Comparison of ENCODE assay signal across 14 mouse cellular contexts in the genomic region with DNA sequence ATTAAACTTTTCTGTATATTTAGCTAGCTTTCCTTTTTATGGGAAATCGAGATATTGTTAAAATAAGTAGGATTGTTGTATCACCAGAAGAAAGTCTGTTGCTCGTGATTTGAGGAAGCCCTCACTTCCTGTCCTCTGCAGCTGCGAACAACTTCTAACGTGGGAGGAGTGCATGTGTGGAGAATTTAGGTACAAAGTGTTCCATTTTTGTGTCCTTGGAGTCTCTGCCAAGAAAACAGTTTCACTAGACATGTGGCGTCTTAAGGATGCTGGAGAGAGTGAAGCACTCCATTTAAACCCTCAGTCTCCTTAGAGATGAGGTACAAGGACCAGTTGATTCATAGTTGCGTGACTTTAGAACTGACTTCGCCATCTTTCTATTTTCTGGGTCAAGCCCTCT.
DNase-seq lines count a peak whose midpoint lies in the region; ATAC-seq lines count a peak whose summit lies in the region.
"Had no signal": no experiment of that assay in that cellular context is flagged by ENCODE, and none has a peak within 500 bp of the region (broad histone marks: within the 10 kb centered on the region; RNA-seq: fewer than 3 reads in every experiment).

No protein-coding gene starts in this region.

- intact Hi-C loops in left cerebral cortex, postnatal 36 days (cut with DNase I): loop anchor here (1.0 kb wide), 1 partner anchor 40 kb away; no protein-coding TSS in a partner anchor

- peak; percentile 68 for DNase-seq in heart, adult 8-10 months (ENCODE audit: low spot score)
- DNase-seq in heart, embryonic 10.5 days (ENCODE audit: low spot score): no peak
- peak; percentile 19 for DNase-seq in ovary, adult 18-20 months (ENCODE audit: low spot score)
- DNase-seq in ovary, postnatal 10 days (ENCODE audit: low spot score): no peak
- DNase-seq in left cerebral cortex, postnatal 36 days (ENCODE audit: low spot score in 2 of 2): peak; percentile 27 to 40
- DNase-seq in cerebellum, postnatal 4 days (ENCODE audit: low spot score in 2 of 2): no peak
- DNase-seq: adrenal gland, postnatal 10 days; cerebellum, adult 11 months; embryo, embryonic 11 days; liver had no signal

- H3K4me3 ChIP-seq in heart, embryonic 10.5 days: no peak overlapping the region
- H3K4me3 ChIP-seq: heart, embryonic 13.5 days; myocyte had no signal

- H3K27me3 ChIP-seq in heart, embryonic 10.5 days (ENCODE audit: insufficient read depth, poor library complexity, severe bottlenecking): no peaks in the 10 kb centered on the region
- H3K27me3 ChIP-seq: heart, embryonic 13.5 days had no signal

- ATAC-seq in frontal cortex, adult (ENCODE audit: low TSS enrichment): peak; percentile 94
- no peak for ATAC-seq in erythroid progenitor cell, adult 5-6 weeks (replicated peaks; ENCODE audit: low FRiP score, poor library complexity, severe bottlenecking)

- H3K4me1 ChIP-seq in heart, embryonic 10.5 days: 0 out of 2 replicates have a peak, but pooled peaks cover 3% of the 10 kb centered on the region

- WGBS in heart, embryonic 10.5 days: 68% methylated on average over 7 of the region's 7 CpGs

- H3K9me3 ChIP-seq in heart, embryonic 10.5 days: no peaks in the 10 kb centered on the region
- H3K9me3 ChIP-seq: heart, embryonic 13.5 days had no signal

- no peaks in the 10 kb centered on the region for H3K36me3 ChIP-seq in heart, embryonic 10.5 days
- H3K36me3 ChIP-seq: heart, embryonic 13.5 days had no signal

- H3K27ac ChIP-seq in heart, embryonic 10.5 days: no peak overlapping the region
- H3K27ac ChIP-seq: heart, embryonic 13.5 days had no signal

Comparison
In these comparisons a context has a peak if more than half of its experiments do, and no peak if none do; other contexts are left out.
1. DNase-seq: peak in heart, adult 8-10 months (single experiment), ovary, adult 18-20 months (single experiment) and left cerebral cortex, postnatal 36 days (2 of 2); none in heart, embryonic 10.5 days (single experiment), ovary, postnatal 10 days (single experiment) and cerebellum, postnatal 4 days (0 of 2).